Mouse (Mus musculus) monocyte, adult 5-6 weeks (primary cell): Measurements from ENCODE around the gene Gm8994. TPM values are rescaled to one million over a fixed set of nuclear protein-coding genes. Genes with fewer than 3 reads are reported as not detected.

Source experiments
- ATAC-seq: fragments of 153-309, 156-312 bp; replicated peaks from 2 replicates; pipeline ENCODE4 v1.8.0; 2017; ENCODE audit warnings: mild to moderate bottlenecking; ENCODE audit not compliant: low TSS enrichment, insufficient number of reproducible peaks, severe bottlenecking, poor library complexity, low FRiP score
- total RNA-seq: library from RNA; stranded (forward); fragments of 200-1000, 200-491, 200-594 nt; gene quantifications from 3 replicates; pipeline ENCODE4 v1.2.3, GENCODE M21; 2017

Gene Gm8994
- total RNA-seq, 1 experiment from 2014 or later: not detected

DNA sequence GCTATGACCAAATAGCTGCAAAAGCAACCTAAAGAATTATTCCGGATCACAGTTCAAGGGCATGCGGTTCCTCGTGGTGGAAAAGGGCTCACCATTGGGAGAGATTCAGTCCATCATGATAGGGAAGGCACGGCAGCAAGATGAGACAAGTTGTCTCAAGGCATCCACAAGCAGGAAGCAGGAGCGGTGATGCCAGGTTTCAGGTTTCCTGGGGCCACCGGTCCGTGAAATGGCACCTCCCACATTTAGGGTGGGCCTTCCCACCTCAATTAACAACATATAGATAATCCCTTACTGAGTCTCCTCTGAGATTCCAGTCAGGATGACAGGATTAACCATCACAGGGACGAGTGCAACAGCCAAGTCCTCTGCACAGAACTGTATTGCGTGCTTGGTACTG lies 20.3 kb downstream of the Gm8994 start:
- ATAC-seq: no peak

DNA sequence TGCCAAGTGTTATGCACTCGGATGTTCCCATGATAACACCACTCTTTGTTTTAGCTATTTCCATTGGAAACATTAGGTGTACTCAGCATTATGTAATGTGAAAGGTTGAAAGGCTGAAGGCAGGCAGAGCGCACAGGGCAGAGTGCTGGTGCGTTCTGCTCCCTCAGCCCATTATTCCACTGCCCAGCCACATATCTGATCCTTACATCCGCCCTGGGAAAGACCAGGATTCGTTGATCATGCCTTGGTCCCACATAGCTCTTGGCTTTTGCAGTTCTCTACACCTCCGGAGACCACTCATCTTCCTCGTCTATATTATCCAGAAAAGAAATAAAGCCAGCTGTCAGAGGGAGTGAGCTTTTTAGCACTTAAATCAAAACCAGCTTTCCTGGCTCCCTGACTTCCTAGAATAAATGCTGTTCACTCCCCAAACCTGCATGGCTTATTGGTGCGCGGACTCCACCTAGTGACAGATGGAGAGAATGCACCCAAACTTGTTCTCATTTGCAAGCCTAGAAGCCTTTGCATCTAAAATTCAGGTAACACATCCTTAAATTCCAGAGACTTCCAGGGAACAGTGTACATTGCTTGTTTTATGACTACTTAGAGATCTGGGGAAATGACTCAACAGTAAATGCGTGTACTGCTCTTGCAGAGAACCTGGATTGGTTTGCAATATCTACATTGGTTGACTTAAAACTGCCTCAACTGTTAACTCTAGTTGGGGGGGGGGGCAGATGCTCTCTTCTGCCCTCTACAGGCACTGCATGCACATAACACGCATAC lies 26.3 kb downstream of the Gm8994 start:
- ATAC-seq: no peak

DNA sequence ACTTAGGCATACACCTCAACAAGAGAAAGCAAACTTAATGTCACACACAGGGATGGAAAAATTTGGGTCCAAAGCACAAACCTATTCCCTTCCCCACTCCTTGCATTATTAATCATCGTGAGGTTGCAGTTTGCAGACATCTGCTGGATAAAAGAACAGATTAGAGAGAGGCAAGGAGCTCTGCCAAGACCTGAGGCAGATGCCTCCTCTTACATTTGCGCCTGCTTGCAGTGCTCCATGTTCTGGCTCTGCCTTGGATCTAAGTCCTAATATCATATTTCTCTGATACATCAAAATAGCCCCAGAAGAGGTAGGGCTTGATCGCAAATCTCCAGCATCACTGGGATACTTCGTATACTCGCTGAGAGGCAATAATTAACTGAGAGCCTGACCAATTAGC lies 31.1 kb downstream of the Gm8994 start:
- ATAC-seq: no peak

DNA sequence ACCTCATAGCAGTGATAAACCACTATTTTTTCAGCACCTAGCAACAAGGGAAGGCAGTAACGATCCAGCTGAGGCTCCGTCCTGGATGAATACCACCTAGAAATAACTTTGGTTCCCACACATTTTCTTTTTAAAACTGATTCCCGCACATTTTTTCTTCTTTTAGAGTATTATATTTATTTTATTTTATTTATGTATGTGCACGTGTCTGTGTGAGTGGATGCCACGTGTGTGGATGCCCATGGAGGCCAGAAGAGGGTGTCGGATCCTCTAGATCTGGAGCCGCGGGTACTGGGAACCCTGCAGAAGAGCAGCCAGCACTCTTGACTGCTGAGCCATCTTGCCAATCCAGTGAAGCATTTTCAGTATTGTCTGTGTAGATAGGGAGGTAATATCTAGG lies 36.0 kb downstream of the Gm8994 start:
- ATAC-seq: no peak

DNA sequence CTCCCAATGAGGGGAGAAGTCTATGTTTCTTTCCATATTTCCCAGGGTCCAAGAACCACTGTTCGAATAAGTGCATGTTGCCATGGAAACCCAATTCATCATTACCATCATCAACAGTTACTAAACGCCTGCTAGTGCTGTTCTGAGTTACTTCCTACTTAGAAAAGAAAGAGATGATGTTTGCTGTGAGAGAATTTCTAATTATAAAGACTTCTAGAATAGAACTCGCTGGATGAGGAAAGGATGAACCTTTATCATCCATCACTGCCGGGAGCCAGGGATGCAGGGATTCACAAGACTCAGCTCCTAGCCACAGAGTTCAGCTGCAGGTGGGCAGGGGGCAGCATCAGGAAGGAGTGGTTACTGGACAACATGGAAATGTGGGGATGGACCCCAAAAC lies 36.7 kb downstream of the Gm8994 start:
- no peak for ATAC-seq

DNA sequence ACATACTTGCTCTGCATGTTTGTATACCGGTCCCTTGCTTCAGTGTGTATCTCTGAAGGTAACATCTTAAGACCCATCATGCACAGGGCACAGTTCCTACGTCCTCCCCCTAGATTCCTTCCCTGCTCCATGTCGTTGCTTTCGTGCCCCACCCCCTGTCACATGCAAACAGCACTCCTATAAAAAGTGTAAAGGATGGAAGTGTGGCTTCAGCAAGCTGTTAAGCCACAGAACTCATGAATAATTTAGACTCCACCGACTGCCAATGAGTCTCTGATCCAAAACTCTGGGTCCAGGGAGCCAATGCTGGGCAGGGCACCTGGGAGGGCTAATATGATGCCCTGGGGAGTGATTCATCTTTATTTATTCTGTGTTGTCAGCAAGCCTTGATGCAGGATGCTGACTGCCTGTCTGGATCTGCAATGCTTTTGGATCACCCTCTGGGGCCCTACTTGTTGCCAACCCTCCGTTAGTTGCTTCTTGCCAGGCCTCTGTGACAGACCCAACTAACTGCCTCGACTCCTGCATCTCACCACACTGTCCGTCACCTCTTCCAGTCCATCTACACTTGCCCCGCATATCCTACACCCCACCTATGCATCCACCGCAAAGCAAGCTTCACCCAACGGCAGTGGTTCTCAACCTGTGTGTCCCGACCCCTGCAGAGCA lies 37.2 kb downstream of the Gm8994 start:
- ATAC-seq: no peak

DNA sequence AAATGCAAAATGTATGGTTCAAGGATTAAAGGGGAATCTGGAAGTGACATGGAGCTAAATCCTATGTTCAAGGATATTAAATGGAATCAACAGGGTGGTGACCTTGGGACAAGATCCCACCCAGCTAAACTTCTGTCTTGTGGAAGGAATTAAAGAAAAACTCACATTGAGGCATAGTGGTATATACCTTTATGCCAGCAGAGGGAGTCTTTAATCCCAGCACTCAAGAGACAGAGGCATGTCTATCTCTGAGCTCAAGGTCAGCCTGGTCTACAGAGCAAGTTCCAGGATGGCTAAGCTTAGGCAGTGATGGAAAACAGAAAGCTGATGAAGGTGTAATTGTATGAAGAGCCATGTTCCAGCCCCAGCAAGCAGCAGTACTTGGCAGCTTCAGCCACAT lies 48.8 kb downstream of the Gm8994 start:
- no peak for ATAC-seq

Other genes starting within 250 kb of the Gm8994 start
- 0.10 TPM in 1 of 3 replicates, not detected in the others for gene Grin2b, start 154.0 kb upstream of the Gm8994 start, total RNA-seq
- 0.75 TPM in 1 of 3 replicates, not detected in the others for gene E330021D16Rik, start 88.0 kb downstream of the Gm8994 start, total RNA-seq
- 53.5 to 127 TPM (median 61.9 TPM) in 3 replicates for gene Atf7ip, start 178.6 kb downstream of the Gm8994 start, total RNA-seq